Mouse (Mus musculus) embryonic facial prominence, embryonic 10.5 days (tissue): ENCODE measurements around the gene Mpped1. TPM values are rescaled to one million over a fixed set of nuclear protein-coding genes. Genes with fewer than 3 reads are reported as not detected.

Source experiments
- DNase-seq: peaks from one replicate; pipeline ENCODE4 v3.0.0-alpha.2; 2017; ENCODE audit warnings: low spot score
- H3K27ac ChIP-seq: fragments of 300-500 bp; sonication (generic); replicated peaks from 2 replicates; pipeline ENCODE4 v1.5.1; 2016; ENCODE audit warnings: mild to moderate bottlenecking
- H3K27me3 ChIP-seq: fragments of 300-500 bp; sonication (generic); replicated peaks from 2 replicates; pipeline ENCODE4 v1.6.1; 2016; ENCODE audit warnings: low read depth, mild to moderate bottlenecking; ENCODE audit not compliant: poor library complexity, severe bottlenecking
- H3K36me3 ChIP-seq: fragments of 300-500 bp; sonication (generic); replicated peaks from 2 replicates; pipeline ENCODE4 v1.6.1; 2016; ENCODE audit warnings: mild to moderate bottlenecking, moderate library complexity
- H3K4me1 ChIP-seq: fragments of 300-500 bp; sonication (generic); 2 replicates; pipeline ENCODE4 v1.6.1; 2016
- H3K4me3 ChIP-seq: fragments of 300-500 bp; sonication (generic); 2 replicates; pipeline ENCODE4 v1.5.1; 2016; ENCODE audit warnings: mild to moderate bottlenecking, moderate library complexity
- H3K9me3 ChIP-seq: fragments of 300-500 bp; sonication (generic); 2 replicates; pipeline ENCODE4 v1.6.1; 2016; ENCODE audit warnings: mild to moderate bottlenecking
- WGBS: fragments of 180-500 bp; shearing (Covaris S2); methylation state at CpG from one replicate; pipeline ENCODE4 v1.1.7; 2016; 5-methylcytosine and 5-hydroxymethylcytosine counted together
- polyA plus RNA-seq: library from polyadenylated mRNA; unstranded; fragments of >200 nt; fragmentation: Nextera tagmentation; extraction: Ambion mirVana; gene quantifications from 2 replicates; pipeline ENCODE4 v1.2.1, GENCODE M21; 2016

Mpped1 gene
- polyA plus RNA-seq, 1 experiment from 2014 or later, result 7.0 TPM

DNA sequence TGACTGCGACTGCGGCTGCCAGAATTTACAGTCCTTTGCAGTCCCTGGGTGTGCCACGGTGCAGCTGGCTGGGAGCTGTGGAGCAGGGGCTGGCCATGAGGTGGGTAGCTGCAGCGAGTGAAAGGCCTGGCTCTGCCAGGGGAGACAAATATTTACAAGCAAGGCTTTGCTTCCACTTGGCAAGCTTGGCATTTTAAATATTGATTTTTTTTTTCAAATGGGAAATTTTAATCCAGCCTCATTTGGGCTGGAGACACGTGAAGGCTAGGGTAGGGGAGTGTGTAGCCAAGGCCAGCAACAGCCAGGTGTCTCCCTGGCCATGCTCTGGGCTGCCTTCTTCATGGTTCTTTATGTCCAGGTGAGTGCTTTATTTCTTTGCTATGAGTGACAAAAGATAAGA lies 21.7 kb downstream of the Mpped1 start:
- peaks cover 25% of the 10 kb centered on the region for H3K4me1 ChIP-seq
- H3K4me3 ChIP-seq, result no peak overlapping the region
- no peak for DNase-seq
- no peaks in the 10 kb centered on the region for H3K9me3 ChIP-seq
- no peaks in the 10 kb centered on the region for H3K36me3 ChIP-seq
- WGBS, result 74% methylated on average over 5 of the region's 5 CpGs
- no peak overlapping the region for H3K27ac ChIP-seq
- peaks cover 53% of the 10 kb centered on the region for H3K27me3 ChIP-seq

DNA sequence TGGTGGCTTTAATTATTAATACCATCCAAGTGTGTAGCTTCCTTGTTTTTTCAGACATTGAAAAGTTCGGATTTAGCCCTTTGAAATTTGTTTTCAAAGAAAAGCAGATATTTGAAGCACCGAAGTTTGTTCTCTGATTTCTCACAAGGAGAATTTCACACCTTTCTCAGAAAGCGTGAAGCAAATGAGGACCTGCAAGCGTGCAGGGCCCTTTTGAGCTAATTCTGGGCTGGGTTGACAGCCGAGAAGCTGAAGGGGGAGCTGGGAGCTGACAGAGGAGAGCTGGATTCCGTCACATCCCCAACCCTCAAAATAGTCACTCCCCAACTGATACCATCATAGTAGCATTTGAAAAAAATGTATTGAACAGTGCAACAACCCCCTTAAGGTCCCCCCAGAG lies 34.8 kb downstream of the Mpped1 start:
- Histone ChIP-seq H3K9me3 (peaks cover 7% of the 10 kb centered on the region; the same call in 1 of the 2 replicates), H3K4me3 (no peak overlapping the region), H3K27ac (no peak overlapping the region), H3K27me3 (no peaks in the 10 kb centered on the region), H3K4me1 (no peaks in the 10 kb centered on the region), H3K36me3 (0 out of 2 replicates have a peak, but pooled peaks cover 4% of the 10 kb centered on the region)
- no peak for DNase-seq
- WGBS, result 83% methylated on average over 6 of the region's 6 CpGs

DNA sequence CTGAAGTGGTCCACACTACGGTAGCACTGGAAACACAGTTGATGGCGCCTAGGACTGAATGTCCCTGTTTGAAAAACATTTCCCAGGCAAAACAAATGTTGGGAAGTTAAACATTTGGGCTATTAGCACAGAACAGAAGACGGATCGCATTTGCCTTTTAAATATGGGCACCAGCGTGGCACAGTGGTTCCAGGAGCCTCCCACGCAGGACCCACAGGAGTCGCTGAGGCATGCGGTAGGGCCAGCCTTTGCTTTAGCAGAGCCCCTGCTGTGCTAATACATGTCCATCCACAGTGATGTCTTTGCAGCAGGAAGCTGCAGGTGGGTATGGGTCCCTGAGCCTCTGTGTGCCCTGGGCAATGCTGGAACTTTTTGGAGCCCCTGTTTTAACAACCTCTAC lies 48.7 kb downstream of the Mpped1 start:
- no peak overlapping the region for H3K4me3 ChIP-seq
- H3K9me3 ChIP-seq, result no peaks in the 10 kb centered on the region
- DNase-seq, result no peak
- WGBS, result 83% methylated on average over 8 of the region's 8 CpGs
- no peaks in the 10 kb centered on the region for H3K36me3 ChIP-seq
- no peak overlapping the region for H3K27ac ChIP-seq
- H3K27me3 ChIP-seq, result no peaks in the 10 kb centered on the region
- no peaks in the 10 kb centered on the region for H3K4me1 ChIP-seq

DNA sequence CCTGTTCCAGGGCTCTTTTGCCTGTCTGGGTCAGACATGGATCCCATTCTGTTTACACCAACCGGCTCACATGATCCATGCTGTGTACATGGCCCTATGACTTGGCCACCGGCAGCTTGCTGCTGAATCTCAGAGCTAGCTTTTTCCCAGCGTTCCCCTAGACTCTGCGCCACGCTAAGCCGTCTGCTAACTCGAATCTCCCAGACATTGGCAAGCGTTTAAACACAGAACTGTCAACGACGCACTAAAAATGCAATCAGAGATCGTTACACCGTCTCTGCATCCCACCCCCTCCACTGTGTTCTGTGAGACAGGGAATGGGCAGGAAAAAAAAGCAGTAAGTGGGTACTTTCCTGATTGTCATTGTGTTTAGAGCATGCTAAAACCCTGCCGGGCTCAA lies 50.0 kb downstream of the Mpped1 start:
- Histone ChIP-seq H3K9me3 (0 out of 2 replicates have a peak, but pooled peaks cover 2% of the 10 kb centered on the region), H3K4me1 (no peaks in the 10 kb centered on the region), H3K4me3 (no peak overlapping the region), H3K36me3 (no peaks in the 10 kb centered on the region), H3K27me3 (no peaks in the 10 kb centered on the region), H3K27ac (no peak overlapping the region)
- WGBS, result 91% methylated on average over 13 of the region's 13 CpGs
- no peak for DNase-seq

DNA sequence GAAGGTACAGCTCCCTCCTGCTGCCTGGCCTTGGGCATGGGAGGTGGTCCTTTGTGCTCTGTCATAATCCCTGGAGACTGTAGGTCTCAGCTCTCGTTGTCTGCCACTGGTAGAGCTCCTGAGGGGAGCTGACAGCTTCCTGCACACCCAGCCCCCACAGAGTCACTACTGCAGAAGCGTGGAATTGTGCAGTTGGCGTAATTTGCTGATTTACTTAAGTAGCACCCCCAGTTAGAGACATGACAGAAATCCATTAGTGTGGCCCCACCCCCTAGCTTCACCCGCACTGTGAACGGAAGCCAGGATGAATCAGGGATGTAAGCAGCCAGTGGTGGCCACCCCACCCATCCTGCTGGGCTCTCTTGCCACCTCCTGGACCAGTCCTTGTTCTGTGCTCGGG lies 53.0 kb downstream of the Mpped1 start:
- Histone ChIP-seq H3K27ac (no peak overlapping the region; the same call in 1 of the 2 replicates), H3K9me3 (0 out of 2 replicates have a peak, but pooled peaks cover 2% of the 10 kb centered on the region), H3K4me1 (no peaks in the 10 kb centered on the region), H3K27me3 (no peaks in the 10 kb centered on the region), H3K36me3 (0 out of 2 replicates have a peak, but pooled peaks cover 3% of the 10 kb centered on the region), H3K4me3 (no peak overlapping the region)
- 69% methylated on average over 6 of the region's 6 CpGs for WGBS
- no peak for DNase-seq

DNA sequence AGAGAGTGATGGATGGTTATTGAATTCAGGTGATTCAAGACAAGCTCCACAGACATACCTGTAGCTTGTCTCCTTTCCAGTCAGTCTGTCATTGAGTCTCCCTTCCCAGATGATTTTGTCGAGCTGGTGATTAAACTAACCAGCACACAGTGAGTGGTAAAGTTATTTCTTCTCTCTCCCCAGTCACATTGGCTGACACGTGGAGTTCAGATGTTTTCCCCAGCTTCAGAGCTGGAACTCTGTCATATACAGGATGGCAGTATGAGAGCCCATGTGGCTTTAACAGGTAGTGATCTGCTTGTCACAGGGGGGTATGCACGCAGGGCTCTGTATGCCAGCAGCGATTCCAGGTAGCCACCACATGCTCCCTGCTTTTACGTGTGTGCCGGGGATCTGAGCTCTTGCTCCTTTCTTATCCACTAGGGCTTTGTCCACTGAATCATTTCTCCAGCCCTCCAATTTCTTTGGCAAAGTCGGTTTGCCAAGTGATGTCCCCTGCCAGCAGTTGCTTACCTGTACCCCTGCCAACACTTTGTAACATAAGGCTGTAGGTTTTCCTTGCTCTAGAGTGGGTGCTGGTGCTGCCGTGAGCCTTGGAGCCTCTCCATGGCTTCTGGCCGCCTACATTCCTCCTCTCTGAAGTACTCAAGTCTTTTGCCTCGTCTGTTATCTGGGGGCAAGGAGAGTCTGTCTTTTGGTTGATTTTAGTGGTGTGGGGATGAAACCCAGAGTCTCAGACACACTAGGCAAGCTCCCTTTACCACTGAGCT lies 61.9 kb downstream of the Mpped1 start:
- 78% methylated on average over 10 of the region's 10 CpGs for whole genome bisulfite sequencing

DNA sequence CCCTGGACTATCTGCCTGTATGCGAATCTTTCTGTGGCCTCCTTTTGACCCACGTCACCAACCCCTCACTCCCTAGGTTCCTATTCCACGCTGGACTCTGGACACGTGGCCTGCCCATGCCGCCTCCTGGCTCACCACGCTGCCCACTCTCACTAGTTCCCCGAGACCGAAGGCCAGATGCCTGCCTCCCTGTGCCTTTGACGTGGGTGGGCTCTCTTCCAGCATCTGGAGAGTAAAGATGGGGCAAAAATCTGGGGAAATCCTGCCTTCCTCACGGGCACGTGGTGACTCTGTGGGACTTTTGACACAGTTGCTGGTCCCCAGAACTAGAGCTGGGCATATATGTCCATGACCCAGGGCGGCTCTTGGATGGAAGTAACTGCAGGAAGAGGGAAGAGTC lies 63.2 kb downstream of the Mpped1 start:
- DNase-seq, result no peak
- WGBS, result 80% methylated on average over 12 of the region's 12 CpGs
- H3K9me3 ChIP-seq, result no peaks in the 10 kb centered on the region
- H3K36me3 ChIP-seq, result no peaks in the 10 kb centered on the region
- H3K4me1 ChIP-seq, result peaks cover 54% of the 10 kb centered on the region
- H3K27me3 ChIP-seq, result peaks cover 54% of the 10 kb centered on the region
- H3K4me3 ChIP-seq, result no peak overlapping the region
- H3K27ac ChIP-seq, result no peak overlapping the region

More for the DNA sequence above, 61.9 kb downstream of the Mpped1 start:
- DNase-seq, result no peak
- Histone ChIP-seq H3K27me3 (peaks cover 54% of the 10 kb centered on the region), H3K27ac (no peak overlapping the region), H3K4me3 (no peak overlapping the region), H3K9me3 (no peaks in the 10 kb centered on the region), H3K4me1 (peaks cover 42% of the 10 kb centered on the region), H3K36me3 (0 out of 2 replicates have a peak, but pooled peaks cover 3% of the 10 kb centered on the region)

DNA sequence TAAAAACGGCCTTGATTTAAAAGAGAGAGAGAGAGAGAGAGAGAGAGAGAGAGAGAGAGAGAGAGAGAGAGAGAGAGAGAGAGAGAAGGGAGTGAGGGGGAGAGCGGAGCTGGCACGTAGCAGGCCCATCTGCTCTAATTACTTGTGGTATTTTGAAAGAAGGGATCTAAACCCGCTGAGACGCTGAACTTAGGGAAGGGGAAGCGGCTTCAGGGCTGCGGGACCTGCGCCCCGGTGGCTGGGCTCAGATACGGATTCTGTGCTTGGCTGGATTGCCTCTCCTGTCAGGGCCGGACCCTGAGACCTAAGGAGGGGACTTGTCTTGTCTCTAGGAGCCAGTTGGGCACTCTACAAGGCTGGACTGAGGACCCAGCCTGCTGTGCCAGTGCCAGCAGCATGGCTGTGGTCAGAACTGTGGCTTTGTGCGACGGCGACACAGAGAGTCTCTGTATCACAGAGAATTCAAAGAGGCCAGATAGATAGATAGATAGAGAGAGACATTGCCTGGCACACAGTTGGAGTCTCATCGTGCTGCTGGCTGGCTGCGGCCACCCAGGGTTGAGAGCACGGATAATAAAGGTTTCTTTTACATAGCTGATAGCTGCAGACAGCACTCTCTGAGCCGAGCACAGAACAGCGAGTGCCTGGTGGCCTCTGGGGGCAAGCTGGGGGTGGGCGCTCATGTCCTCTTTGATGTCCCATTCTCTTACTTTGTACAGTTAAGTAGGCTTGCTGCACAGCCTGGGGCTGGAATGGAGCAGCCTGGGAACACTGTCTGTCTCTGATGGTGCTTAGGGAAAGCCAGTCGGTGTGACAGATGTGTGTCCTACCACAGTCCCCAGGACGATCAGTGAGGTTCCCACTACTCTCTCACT lies 63.9 kb downstream of the Mpped1 start:
- peak; percentile 24 for DNase-seq
- H3K27ac ChIP-seq, result no peak overlapping the region
- H3K4me1 ChIP-seq, result peaks cover 59% of the 10 kb centered on the region
- no peaks in the 10 kb centered on the region for H3K9me3 ChIP-seq
- peaks cover 54% of the 10 kb centered on the region for H3K27me3 ChIP-seq
- 21% methylated on average over 22 of the region's 22 CpGs for WGBS
- H3K4me3 ChIP-seq, result no peak overlapping the region
- H3K36me3 ChIP-seq, result no peaks in the 10 kb centered on the region

DNA sequence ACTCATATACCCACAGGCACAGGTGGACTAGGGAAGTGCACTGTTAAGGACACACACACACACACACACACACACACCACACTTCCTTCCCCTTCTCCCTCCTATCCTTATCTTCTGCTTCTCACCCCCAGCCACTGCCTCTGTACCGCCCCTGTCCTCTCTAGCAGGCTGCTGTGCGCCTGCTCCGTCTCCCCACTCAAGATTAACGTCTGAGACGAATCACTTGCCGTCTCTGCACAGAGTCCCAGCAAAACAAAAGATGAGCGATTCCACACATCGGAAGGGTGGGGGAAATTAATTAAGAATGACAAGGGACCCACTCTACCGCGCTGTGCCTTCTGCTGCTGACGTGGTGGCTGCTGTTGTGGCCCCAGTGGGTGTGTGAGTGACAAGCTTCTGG lies 66.5 kb downstream of the Mpped1 start:
- H3K9me3 ChIP-seq, result no peaks in the 10 kb centered on the region
- H3K27me3 ChIP-seq, result peaks cover 43% of the 10 kb centered on the region
- 61% methylated on average over 11 of the region's 11 CpGs for WGBS
- H3K27ac ChIP-seq, result peak overlapping the region; percentile 36; the same call in 1 of the 2 replicates
- H3K4me3 ChIP-seq, result no peak overlapping the region
- DNase-seq, result no peak
- no peaks in the 10 kb centered on the region for H3K36me3 ChIP-seq
- peaks cover 55% of the 10 kb centered on the region for H3K4me1 ChIP-seq

DNA sequence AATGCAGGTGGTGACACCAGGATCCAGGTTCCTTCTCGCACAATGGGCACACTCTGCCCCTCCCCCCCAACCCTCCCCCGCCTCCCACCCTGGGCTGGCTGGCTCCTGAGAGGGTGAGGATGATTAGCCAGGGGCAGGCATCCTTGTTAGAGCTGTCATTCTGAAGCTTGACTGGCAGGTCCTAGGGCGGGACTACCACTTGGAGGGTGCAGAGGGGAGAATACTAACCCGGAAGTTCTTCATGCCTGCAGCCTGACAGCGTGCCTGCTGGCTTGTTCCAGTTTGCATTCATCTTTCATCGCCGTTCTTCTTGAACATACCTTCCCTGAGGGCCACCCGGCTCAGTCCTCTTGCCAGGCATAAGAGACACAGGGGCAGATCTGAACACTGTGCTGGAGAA lies 67.3 kb downstream of the Mpped1 start:
- Histone ChIP-seq H3K27ac (no peak overlapping the region), H3K9me3 (no peaks in the 10 kb centered on the region), H3K27me3 (peaks cover 34% of the 10 kb centered on the region), H3K4me1 (peaks cover 55% of the 10 kb centered on the region), H3K36me3 (no peaks in the 10 kb centered on the region), H3K4me3 (no peak overlapping the region)
- DNase-seq, result peak; percentile 36
- 30% methylated on average over 8 of the region's 8 CpGs for WGBS

DNA sequence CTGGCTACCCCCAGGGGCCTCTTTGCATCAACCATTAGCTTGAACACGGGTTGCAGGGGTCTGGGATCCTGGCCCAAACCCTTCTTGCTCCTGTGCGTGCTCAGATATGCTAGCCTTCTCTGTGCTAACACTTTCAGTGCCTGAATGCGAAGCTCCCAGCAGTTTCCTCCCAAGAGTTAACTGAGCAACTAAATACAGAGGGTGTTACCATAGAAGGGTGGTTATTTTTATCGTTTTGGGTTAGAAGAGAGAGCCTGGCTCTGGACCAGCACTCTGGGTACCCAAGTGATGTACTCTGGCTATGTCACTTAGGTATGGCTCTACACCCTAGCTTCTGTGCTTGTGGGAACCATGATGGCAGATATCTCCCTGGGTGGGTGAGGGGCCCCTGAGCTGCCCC lies 68.2 kb downstream of the Mpped1 start:
- WGBS, result 70% methylated on average over 4 of the region's 4 CpGs
- Histone ChIP-seq H3K27me3 (peaks cover 25% of the 10 kb centered on the region), H3K4me3 (no peak overlapping the region), H3K4me1 (peaks cover 53% of the 10 kb centered on the region), H3K9me3 (no peaks in the 10 kb centered on the region), H3K36me3 (no peaks in the 10 kb centered on the region), H3K27ac (no peak overlapping the region)
- no peak for DNase-seq

DNA sequence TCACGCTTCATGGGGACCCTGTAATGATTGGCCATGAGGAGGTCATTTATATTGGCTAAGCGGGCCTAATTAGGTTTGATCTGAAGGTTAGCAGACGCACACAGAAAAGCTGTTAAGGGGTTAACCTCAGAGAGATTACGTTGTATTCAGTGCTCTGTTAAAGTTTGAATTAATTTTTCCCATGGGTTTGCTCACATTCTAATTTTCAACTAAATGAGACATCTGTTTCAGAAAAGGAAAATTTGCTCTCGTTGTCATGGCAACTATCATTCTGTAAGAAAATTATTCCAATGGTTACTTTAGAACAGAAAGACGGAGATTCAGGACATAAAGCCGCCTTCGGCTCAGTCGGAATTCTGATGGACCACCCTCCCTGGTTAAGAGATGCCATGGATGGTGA lies 68.9 kb downstream of the Mpped1 start:
- no peaks in the 10 kb centered on the region for H3K36me3 ChIP-seq
- WGBS, result 80% methylated on average over 9 of the region's 9 CpGs
- H3K9me3 ChIP-seq, result no peaks in the 10 kb centered on the region
- DNase-seq, result no peak
- no peak overlapping the region for H3K27ac ChIP-seq
- H3K27me3 ChIP-seq, result peaks cover 18% of the 10 kb centered on the region
- no peak overlapping the region for H3K4me3 ChIP-seq
- H3K4me1 ChIP-seq, result peaks cover 46% of the 10 kb centered on the region
